Mouse (Mus musculus): ENCODE results near the gene Ampd3.

Gene Ampd3

GRCm38 (mm10) chr7:110769094-110769493 is 1.1 kb downstream of the Ampd3 start:
- peak; percentile 80 to 82 for DNase-seq (ENCODE audit: low spot score in 2 of 2)

- DNase-seq (ENCODE audit: low spot score in 2 of 2): no peak
These were observed 2.9 kb downstream of the Ampd3 start for GRCm38 (mm10) chr7:110770949-110771348.

- DNase-seq (ENCODE audit: low spot score in 2 of 2): no peak
These were observed 4.3 kb downstream of the Ampd3 start for GRCm38 (mm10) chr7:110772343-110772742.

- peak; percentile 70 to 82 for DNase-seq (ENCODE audit: low spot score in 2 of 2)
These were observed 5.4 kb downstream of the Ampd3 start for GRCm38 (mm10) chr7:110773204-110774002.

- peak in 1 of 2 experiments; percentile 18 for DNase-seq (ENCODE audit: low spot score in 2 of 2)
These were observed 6.1 kb downstream of the Ampd3 start for GRCm38 (mm10) chr7:110774077-110774476.

GRCm38 (mm10) chr7:110774674-110775073 is 6.7 kb downstream of the Ampd3 start:
- DNase-seq (ENCODE audit: low spot score in 2 of 2): peak; percentile 46 to 73

GRCm38 (mm10) chr7:110777146-110778001 is 9.4 kb downstream of the Ampd3 start:
- no peak for DNase-seq (ENCODE audit: low spot score in 2 of 2)

- no peak for DNase-seq (ENCODE audit: low spot score in 2 of 2)
These were observed 10.9 kb downstream of the Ampd3 start for GRCm38 (mm10) chr7:110778933-110779332.

- DNase-seq (ENCODE audit: low spot score in 2 of 2): no peak
These were observed 11.7 kb downstream of the Ampd3 start for GRCm38 (mm10) chr7:110779605-110780111.

GRCm38 (mm10) chr7:110780520-110780919 is 12.5 kb downstream of the Ampd3 start:
- no peak for DNase-seq (ENCODE audit: low spot score in 2 of 2)

- peak; percentile 54 to 77 for DNase-seq (ENCODE audit: low spot score in 2 of 2)
These were observed 13.3 kb downstream of the Ampd3 start for GRCm38 (mm10) chr7:110781231-110781711.

GRCm38 (mm10) chr7:110782135-110782534 is 14.1 kb downstream of the Ampd3 start:
- DNase-seq (ENCODE audit: low spot score in 2 of 2): peak; percentile 41 to 74

GRCm38 (mm10) chr7:110782845-110783478 is 15.0 kb downstream of the Ampd3 start:
- DNase-seq (ENCODE audit: low spot score in 2 of 2): no peak

- DNase-seq (ENCODE audit: low spot score in 2 of 2): no peak
These were observed 17.0 kb downstream of the Ampd3 start for GRCm38 (mm10) chr7:110784965-110785364.

GRCm38 (mm10) chr7:110785741-110786146 is 17.7 kb downstream of the Ampd3 start:
- DNase-seq (ENCODE audit: low spot score in 2 of 2): no peak

- DNase-seq (ENCODE audit: low spot score in 2 of 2): no peak
These were observed 19.3 kb downstream of the Ampd3 start for GRCm38 (mm10) chr7:110787310-110787709.

- no peak for DNase-seq (ENCODE audit: low spot score in 2 of 2)
These were observed 22.9 kb downstream of the Ampd3 start for GRCm38 (mm10) chr7:110790878-110791277.

- DNase-seq (ENCODE audit: low spot score in 2 of 2): no peak
These were observed 24.2 kb downstream of the Ampd3 start for GRCm38 (mm10) chr7:110792201-110792600.

GRCm38 (mm10) chr7:110792834-110793233 is 24.8 kb downstream of the Ampd3 start:
- DNase-seq (ENCODE audit: low spot score in 2 of 2): no peak

GRCm38 (mm10) chr7:110794722-110795121 is 26.7 kb downstream of the Ampd3 start:
- DNase-seq (ENCODE audit: low spot score in 2 of 2): no peak

GRCm38 (mm10) chr7:110796367-110797051 is 28.5 kb downstream of the Ampd3 start:
- peak; percentile 88 to 90 for DNase-seq (ENCODE audit: low spot score in 2 of 2)
